Mouse (Mus musculus): Measurements from ENCODE around the gene Dolpp1.

DNA sequence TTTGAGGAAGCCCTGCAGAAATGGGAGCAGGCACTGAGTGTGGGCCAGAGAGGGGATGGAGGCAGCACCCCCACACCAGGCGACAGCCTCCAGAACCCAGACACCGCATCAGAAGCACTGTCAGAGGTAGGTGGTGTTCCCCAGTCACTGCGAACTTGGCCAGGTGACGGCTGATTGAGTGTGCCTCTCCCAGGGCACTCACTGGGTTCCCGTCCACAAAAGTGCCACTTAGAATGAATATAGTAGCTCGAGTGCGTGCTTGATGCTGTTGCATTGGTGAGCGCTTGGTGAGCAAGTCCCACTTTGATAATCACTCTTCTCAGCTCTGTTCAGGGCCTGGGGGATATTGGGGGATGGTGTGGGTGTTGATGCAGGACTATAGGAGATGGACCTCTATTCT lies 20.5 kb upstream of the Dolpp1 start:
- TF ChIP-seq CEBPB (IDR thresholded peaks at IDR 0.05; ENCODE audit: low read depth), result no peak
- TF ChIP-seq CTCF (IDR thresholded peaks at IDR 0.05; ENCODE audit: control insufficient read depth, insufficient read depth, insufficient read length), result no peak
- TF ChIP-seq FOSL1 (IDR thresholded peaks at IDR 0.05; ENCODE audit: insufficient read depth, low read length, poor library complexity, severe bottlenecking), result no peak
- TF ChIP-seq MAX (IDR thresholded peaks at IDR 0.05), result no peak
- no peak for TF ChIP-seq USF1 (IDR thresholded peaks at IDR 0.05; ENCODE audit: low read depth)
- no peak for TF ChIP-seq MYOD1 (IDR thresholded peaks at IDR 0.05; ENCODE audit: control insufficient read depth, insufficient read length, low read depth)
- no peak for TF ChIP-seq MYOG (IDR thresholded peaks at IDR 0.05; ENCODE audit: control insufficient read depth, extremely low read depth, insufficient read length)

Data from C2C12 (cell line).